Mouse (Mus musculus) left cerebral cortex, postnatal 10 days (tissue): ENCODE measurements around the gene Col5a1. TPM values are rescaled to one million over a fixed set of nuclear protein-coding genes. Genes with fewer than 3 reads are reported as not detected.

Experiments used
- DNase-seq, 2 experiments: peaks; one replicate each; pipeline ENCODE4 v3.0.0; 2021 to 2022; ENCODE audit warnings: low spot score in 2 of 2, mixed read lengths in 1 of 2; ENCODE audit errors: extremely low spot score in 1 of 2
- intact Hi-C: fragments of 180-260 bp; cut with DNase I; formaldehyde crosslinking; loops from one replicate; pipeline ENCODE4 v1.15.1; 2025
- total RNA-seq, 2 experiments: library from RNA; stranded (reverse); gene quantifications; 2 replicates each; pipeline ENCODE4 v1.2.3; 2021

Col5a1 gene
- total RNA-seq, 2 experiments from 2014 or later: 10.4 to 13.1 TPM

- intact Hi-C loops: no loop called here
- no peak for DNase-seq
These were observed 61.7 kb downstream of the Col5a1 start for GRCm38 (mm10) chr2:27947917-27948316.

GRCm38 (mm10) chr2:27953866-27954265, 67.6 kb downstream of the Col5a1 start:
- peak; percentile 9 to 53 for DNase-seq
- intact Hi-C loops: no loop called here

- intact Hi-C loops: no loop called here
- no peak for DNase-seq
These were observed 68.7 kb downstream of the Col5a1 start for GRCm38 (mm10) chr2:27954924-27955323.

DNA sequence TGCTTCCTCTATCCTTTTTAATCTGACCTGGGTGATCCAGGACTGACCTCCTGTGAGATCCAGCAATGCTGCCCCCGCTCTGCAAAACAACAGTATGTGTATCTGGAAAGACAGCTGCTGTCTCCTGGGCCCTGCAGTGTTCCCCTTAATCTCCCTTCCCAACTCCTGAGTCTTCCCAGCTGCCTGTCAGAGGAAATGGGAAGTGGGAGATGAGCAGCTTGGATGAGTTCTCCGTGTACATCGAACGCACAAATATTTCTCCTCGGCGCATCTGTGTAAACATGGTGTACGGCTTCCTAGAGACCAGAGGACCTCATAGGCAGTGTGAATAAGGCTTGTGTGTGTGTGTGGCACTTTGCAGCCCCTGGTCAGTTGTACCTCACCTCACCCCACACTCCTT, 70.5 kb downstream of the Col5a1 start:
- intact Hi-C loops: no loop called here
- DNase-seq: no peak

GRCm38 (mm10) chr2:27957184-27957583, 71.0 kb downstream of the Col5a1 start:
- intact Hi-C loops: no loop called here
- DNase-seq: peak in 1 of 2 experiments; percentile 56

DNA sequence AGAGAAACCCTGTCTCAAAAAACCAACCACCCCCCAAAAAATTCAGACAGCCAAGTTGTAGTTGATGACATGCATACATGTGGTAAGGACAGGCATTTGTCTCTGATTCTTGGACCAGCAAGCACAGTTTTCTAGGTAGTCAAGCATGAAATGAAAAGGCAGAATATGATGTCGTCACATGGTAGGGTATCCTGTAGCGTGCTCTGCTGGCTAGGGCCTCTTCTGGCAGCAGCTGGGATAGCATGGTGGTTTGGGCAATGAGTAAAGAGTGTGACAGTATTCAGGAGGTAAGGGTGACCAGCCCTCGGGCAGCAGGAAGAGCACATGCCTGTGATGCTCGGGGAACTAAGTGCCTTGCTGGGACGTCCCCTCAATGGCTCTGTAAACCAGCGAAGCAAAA, 73.0 kb downstream of the Col5a1 start:
- DNase-seq: no peak
- intact Hi-C loops: no loop called here

GRCm38 (mm10) chr2:27961190-27961589, 75.0 kb downstream of the Col5a1 start:
- DNase-seq: peak in 1 of 2 experiments; percentile 34
- intact Hi-C loops: no loop called here

GRCm38 (mm10) chr2:27962406-27962805, 76.2 kb downstream of the Col5a1 start:
- intact Hi-C loops: no loop called here
- no peak for DNase-seq

- intact Hi-C loops: no loop called here
- peak in 1 of 2 experiments; percentile 42 for DNase-seq
These were observed 82.9 kb downstream of the Col5a1 start for GRCm38 (mm10) chr2:27969158-27969557.

- intact Hi-C loops: loop anchor here (2.0 kb wide), 2 partner anchors 43 to 203 kb away; no protein-coding TSS in a partner anchor
- DNase-seq: peak; percentile 24 to 68
These were observed 87.6 kb downstream of the Col5a1 start for GRCm38 (mm10) chr2:27973840-27974239.

- no peak for DNase-seq
- intact Hi-C loops: loop anchor here (2.0 kb wide), 1 partner anchor 45 kb away; no protein-coding TSS in a partner anchor
These were observed 89.6 kb downstream of the Col5a1 start for GRCm38 (mm10) chr2:27975786-27976185.

GRCm38 (mm10) chr2:27976512-27976911, 90.3 kb downstream of the Col5a1 start:
- no peak for DNase-seq
- intact Hi-C loops: no loop called here

DNA sequence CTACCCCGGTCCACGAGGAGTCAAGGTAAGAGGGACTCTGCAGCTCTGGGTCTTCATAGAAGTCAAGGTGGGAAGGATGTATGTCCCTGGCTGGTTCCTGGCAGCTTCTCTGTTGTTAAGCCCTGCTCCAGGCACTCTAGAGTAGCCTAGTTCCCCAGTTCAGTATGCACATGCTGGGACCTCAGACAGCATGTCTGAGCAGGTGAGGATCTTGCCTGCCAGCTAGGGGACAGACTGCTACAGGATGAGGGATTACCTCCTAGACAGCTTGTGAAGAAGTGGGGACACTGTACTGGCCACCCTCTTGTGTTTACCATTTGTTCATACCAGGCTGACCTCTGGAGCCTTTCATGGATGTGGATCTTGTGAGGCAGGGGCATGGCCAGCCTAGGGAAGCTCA, 94.8 kb downstream of the Col5a1 start:
- intact Hi-C loops: no loop called here
- DNase-seq: no peak

DNA sequence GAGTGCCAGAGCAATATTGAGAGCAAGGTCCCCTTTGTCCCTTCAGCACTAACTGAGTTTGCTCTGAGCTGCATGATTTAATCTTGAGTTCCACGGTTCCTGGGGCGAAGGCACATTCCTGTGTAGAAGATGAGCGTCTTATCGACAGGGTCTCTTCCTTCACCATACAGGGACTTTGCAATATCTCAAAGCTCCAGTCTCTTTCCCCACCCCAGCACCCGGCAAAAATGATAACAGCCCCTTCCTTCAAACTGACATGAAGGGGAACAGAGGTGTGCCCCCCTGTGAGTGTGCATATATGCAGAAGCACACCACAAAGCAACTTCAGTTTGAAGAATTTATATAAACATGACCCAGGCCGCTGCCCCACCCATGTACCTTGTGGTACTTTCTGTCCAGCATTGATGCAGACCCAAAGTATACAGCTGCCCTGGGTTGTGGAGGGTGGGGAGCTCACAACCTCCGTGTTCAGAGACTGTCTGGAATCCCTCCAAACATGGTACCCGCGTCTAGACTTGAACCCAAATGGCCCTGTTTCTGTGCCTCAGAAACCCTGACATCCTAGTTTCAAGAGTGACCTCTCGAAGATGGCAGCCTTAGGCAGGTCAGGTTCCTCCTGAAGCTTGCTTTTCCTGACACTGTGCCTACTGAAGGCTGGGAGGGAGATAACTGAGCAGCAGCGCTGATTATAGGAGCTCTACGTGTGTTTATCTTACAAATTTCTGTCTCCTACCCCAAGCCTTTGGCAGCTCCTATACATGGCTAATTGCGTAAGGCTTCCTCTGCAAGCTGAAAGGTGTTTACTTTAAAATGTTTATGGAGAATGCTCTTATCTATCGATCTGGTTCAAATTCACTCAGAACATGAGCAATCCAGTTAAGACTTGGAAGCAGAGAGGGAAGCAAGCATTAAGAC, 95.7 kb downstream of the Col5a1 start:
- intact Hi-C loops: no loop called here
- DNase-seq: no peak

- DNase-seq: no peak
- intact Hi-C loops: no loop called here
These were observed 96.9 kb downstream of the Col5a1 start for GRCm38 (mm10) chr2:27983093-27983492.

GRCm38 (mm10) chr2:27983884-27984283, 97.7 kb downstream of the Col5a1 start:
- DNase-seq: peak in 1 of 2 experiments; percentile 49
- intact Hi-C loops: no loop called here

GRCm38 (mm10) chr2:27986751-27987150, 100.5 kb downstream of the Col5a1 start:
- no peak for DNase-seq
- intact Hi-C loops: no loop called here

DNA sequence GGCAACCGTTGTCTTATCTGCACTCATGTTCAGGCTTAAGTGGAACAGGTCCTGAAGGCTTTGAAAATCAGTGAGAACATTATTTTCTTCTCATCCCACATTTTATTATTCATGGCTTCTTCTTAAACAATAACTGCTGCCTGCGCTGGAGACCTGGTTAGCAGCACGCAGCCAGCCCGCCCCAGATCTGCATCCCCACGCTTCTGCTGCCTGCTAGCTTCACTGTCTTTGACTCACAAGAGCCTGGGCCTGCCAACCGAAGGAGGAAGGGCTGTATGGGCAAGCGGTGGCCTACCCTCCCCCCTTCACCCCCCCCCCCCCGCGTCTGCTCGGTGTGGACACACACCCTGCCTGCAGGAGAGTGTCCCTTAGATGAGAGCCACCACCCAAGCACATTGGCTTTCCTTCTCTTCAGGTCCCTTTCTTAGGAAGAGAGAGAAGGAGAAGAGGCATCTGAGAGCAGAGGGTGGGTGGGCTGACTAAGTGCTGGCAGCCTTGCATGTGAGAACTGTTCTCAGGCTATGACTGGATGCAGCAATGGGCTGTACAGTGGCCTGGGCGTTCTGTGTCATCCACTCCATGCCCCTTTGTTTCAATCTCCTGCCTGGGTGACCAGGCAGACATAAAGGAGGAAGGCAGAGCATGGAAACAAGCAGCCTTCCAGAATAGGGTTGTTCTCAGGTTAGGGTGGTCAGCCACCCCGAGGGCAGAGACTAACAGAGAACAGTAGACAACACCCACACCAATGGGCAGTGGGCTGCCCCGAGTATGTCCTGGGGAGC, 104.4 kb downstream of the Col5a1 start:
- no peak for DNase-seq
- intact Hi-C loops: no loop called here

DNA sequence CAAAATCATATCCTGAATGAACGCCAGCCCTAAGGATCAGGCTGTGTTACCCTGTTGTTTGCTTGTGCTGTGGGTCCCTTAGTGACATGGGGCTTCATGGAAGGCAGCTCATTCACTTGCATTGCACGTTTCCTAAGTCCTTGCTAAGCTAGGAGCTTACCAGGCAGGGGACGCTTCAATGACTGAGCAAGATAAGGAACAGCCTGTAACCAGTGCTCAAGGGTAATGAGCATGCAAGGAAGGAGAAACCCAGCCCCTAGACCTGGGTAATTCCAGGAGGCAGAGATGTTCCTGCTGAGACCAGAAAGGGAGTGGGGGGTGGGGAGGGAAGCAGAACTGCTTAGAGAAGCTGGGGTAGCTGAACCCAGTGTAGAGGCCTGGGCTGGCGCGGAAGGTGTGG, 107.2 kb downstream of the Col5a1 start:
- intact Hi-C loops: no loop called here
- DNase-seq: no peak
